Mouse (Mus musculus) stomach, embryonic 14.5 days (tissue): ENCODE measurements around the gene Fer. TPM values are rescaled to one million over a fixed set of nuclear protein-coding genes. Genes with fewer than 3 reads are reported as not detected.

Experiments
- ATAC-seq: fragments of 200-750 bp; cut with Nextera tagmentation; 2 replicates; pipeline ENCODE4 v1.8.0; 2017; ENCODE audit warnings: low read depth, moderate TSS enrichment; ENCODE audit not compliant: insufficient number of reproducible peaks, insufficient read depth, low FRiP score
- H3K27ac ChIP-seq: fragments of 300-500 bp; sonication (generic); 2 replicates; pipeline ENCODE4 v1.5.1; 2014; ENCODE audit warnings: mild to moderate bottlenecking, low read length, moderate library complexity, mixed read lengths
- H3K27me3 ChIP-seq: fragments of 300-500 bp; sonication (generic); 2 replicates; pipeline ENCODE4 v1.6.1; 2014; ENCODE audit warnings: low read length, control low read depth, mixed read lengths; ENCODE audit not compliant: control insufficient read depth, insufficient read depth
- H3K36me3 ChIP-seq: fragments of 300-500 bp; sonication (generic); 2 replicates; pipeline ENCODE4 v1.6.1; 2014; ENCODE audit warnings: mild to moderate bottlenecking, control low read depth, low read length, moderate library complexity, mixed read lengths; ENCODE audit not compliant: control insufficient read depth, insufficient read depth
- H3K4me1 ChIP-seq: fragments of 300-500 bp; sonication (generic); 2 replicates; pipeline ENCODE4 v1.6.1; 2014; ENCODE audit warnings: low read length, control low read depth, mixed read lengths; ENCODE audit not compliant: control insufficient read depth, insufficient read depth
- H3K4me2 ChIP-seq: fragments of 300-500 bp; sonication (generic); replicated peaks from 2 replicates; pipeline ENCODE4 v1.6.1; 2014; ENCODE audit warnings: low read depth, low read length, control low read depth
- H3K4me3 ChIP-seq: fragments of 300-500 bp; sonication (generic); 2 replicates; pipeline ENCODE4 v1.5.1; 2014; ENCODE audit warnings: low read depth, low read length, control low read depth
- H3K9ac ChIP-seq: fragments of 300-500 bp; sonication (generic); replicated peaks from 2 replicates; pipeline ENCODE4 v1.6.1; 2014; ENCODE audit warnings: low read depth, mild to moderate bottlenecking, control low read depth, low read length, moderate library complexity, mixed read lengths
- H3K9me3 ChIP-seq: fragments of 300-500 bp; sonication (generic); 2 replicates; pipeline ENCODE4 v1.6.1; 2016; ENCODE audit warnings: low read depth, low read length, control low read depth; ENCODE audit not compliant: control insufficient read depth
- WGBS: fragments of 180-500 bp; shearing (Covaris S2); extraction: QIAGEN DNeasy Blood & Tissue Kit; methylation state at CpG from one replicate; pipeline ENCODE4 v1.1.7; 2014; 5-methylcytosine and 5-hydroxymethylcytosine counted together
- polyA plus RNA-seq: library from polyadenylated mRNA; unstranded; fragments of >200 nt; fragmentation: Nextera tagmentation; extraction: Ambion mirVana; gene quantifications from 2 replicates; pipeline ENCODE4 v1.2.1, GENCODE M21; 2014

Fer gene
- polyA plus RNA-seq, 1 experiment from 2014 or later, result 34.3 TPM

- no peaks in the 10 kb centered on the region for H3K4me1 ChIP-seq
- no peaks in the 10 kb centered on the region for H3K36me3 ChIP-seq
- H3K27ac ChIP-seq, result no peak overlapping the region
- no peak for ATAC-seq
- H3K9me3 ChIP-seq, result no peaks in the 10 kb centered on the region
- H3K27me3 ChIP-seq, result no peaks in the 10 kb centered on the region
- no peak overlapping the region for H3K9ac ChIP-seq
- H3K4me2 ChIP-seq, result no peak overlapping the region
- 62% methylated on average over 6 of the region's 6 CpGs for WGBS
- no peak overlapping the region for H3K4me3 ChIP-seq
Measured at GRCm38 (mm10) chr17:64132183-64132582, 269.3 kb downstream of the Fer start.

- peaks cover 8% of the 10 kb centered on the region; the same call in 1 of the 2 replicates for H3K36me3 ChIP-seq
- H3K4me2 ChIP-seq, result no peak overlapping the region
- no peak overlapping the region for H3K9ac ChIP-seq
- H3K27ac ChIP-seq, result no peak overlapping the region
- no peak for ATAC-seq
- no peaks in the 10 kb centered on the region for H3K4me1 ChIP-seq
- WGBS, result 49% methylated on average over 8 of the region's 8 CpGs
- H3K27me3 ChIP-seq, result no peaks in the 10 kb centered on the region
- H3K4me3 ChIP-seq, result no peak overlapping the region
- no peaks in the 10 kb centered on the region for H3K9me3 ChIP-seq
Measured at GRCm38 (mm10) chr17:64135941-64136650, 273.2 kb downstream of the Fer start.

DNA sequence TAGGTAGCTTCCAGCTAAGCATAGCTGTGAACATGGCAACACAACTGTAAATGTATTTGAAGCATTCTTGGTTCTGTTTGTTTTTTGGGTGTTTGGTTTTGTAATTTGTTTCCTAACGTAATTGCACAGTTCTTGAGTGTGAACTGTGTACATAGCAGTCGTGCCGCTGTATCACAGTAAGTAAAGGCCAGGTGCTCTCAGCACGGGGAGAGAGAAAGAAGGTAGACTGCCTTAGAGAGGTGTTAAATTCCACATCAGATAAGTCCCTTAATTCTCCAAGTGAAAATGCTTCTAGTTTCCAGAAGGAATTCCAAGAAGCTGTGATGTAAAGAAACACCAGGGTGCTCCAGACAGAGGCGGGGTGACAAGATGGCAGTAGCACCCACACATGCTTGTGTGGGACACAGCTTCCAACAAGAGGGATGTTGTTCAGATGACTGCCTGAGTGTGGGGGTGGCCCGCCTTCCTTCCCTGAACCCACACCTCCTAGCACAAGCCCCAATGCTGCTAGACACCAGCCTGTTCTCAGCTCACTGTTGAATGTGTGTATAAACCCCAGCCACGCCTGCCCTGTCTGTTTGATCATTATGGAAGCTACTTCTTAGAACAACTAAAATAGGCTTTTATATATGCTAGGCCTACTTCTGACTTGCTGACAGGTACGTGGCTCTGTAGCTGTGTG is 275.3 kb downstream of the Fer start:
- WGBS, result 77% methylated on average over 8 of the region's 8 CpGs
- H3K4me3 ChIP-seq, result no peak overlapping the region
- no peak overlapping the region for H3K4me2 ChIP-seq
- H3K36me3 ChIP-seq, result peaks cover 8% of the 10 kb centered on the region; the same call in 1 of the 2 replicates
- H3K4me1 ChIP-seq, result no peaks in the 10 kb centered on the region
- H3K27ac ChIP-seq, result no peak overlapping the region
- ATAC-seq, result no peak
- H3K9ac ChIP-seq, result no peak overlapping the region
- H3K27me3 ChIP-seq, result no peaks in the 10 kb centered on the region
- H3K9me3 ChIP-seq, result no peaks in the 10 kb centered on the region

DNA sequence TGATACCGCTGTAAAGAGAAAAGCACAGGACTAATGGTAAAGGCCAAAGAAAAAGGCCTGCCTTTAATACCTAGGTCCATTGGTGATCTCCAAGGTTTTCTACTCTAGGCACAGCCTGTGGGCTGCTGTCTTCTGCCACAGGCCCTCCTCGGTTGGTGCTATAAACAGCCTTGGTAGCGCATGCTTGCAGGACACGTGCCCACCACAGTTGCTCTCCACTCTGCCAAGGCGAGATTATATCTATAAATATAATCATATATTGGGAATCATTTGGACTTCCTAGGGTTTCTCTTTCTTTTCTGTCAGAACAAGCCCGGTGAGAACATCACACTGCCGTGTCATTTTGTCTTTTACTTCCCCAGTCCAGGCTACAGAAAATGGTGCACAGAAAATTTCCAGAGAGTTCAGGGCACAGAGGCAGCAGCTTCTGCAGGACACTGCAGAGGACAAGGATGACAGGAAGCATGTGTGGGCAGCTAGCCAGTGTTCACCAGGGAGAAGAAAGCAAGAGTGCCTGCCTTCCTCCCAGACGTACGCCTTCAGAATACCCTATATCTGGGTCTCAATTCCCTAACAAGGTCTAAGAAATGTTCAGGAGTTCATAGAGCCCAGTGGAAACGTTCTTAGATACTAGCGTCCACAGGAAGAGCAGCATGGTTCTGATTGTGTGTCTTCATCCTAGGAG is 276.5 kb downstream of the Fer start:
- Histone ChIP-seq H3K27me3 (no peaks in the 10 kb centered on the region), H3K4me3 (no peak overlapping the region), H3K4me2 (no peak overlapping the region), H3K9ac (no peak overlapping the region), H3K27ac (no peak overlapping the region), H3K9me3 (no peaks in the 10 kb centered on the region), H3K4me1 (no peaks in the 10 kb centered on the region), H3K36me3 (peaks cover 11% of the 10 kb centered on the region; the same call in 1 of the 2 replicates)
- ATAC-seq, result no peak
- 91% methylated on average over 11 of the region's 11 CpGs for WGBS

- Histone ChIP-seq H3K36me3 (peaks cover 11% of the 10 kb centered on the region; the same call in 1 of the 2 replicates), H3K27ac (no peak overlapping the region), H3K9me3 (no peaks in the 10 kb centered on the region), H3K4me1 (no peaks in the 10 kb centered on the region), H3K4me2 (no peak overlapping the region), H3K27me3 (no peaks in the 10 kb centered on the region), H3K4me3 (no peak overlapping the region), H3K9ac (no peak overlapping the region)
- WGBS, result 87% methylated on average over 18 of the region's 18 CpGs
- no peak for ATAC-seq
Measured at GRCm38 (mm10) chr17:64140063-64140850, 277.4 kb downstream of the Fer start.

DNA sequence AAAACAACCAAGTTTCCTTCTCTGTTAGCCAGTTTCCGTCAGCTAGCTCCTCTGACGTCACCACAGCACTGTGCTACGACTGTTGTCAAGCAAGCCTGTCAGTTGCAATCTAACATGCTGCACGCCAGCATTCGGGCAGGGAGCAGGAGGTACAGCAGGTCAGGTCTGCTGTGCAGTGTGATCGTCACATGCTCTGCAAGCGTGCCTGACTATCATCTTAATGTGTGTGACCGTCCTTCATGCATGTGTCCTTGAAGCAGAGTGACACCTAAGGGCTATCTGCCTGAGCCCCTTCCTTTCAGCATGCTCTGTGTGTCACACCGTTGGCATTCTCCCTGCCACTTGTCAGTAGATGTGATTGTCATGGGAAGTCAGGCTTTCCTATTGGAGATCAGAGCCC is 279.0 kb downstream of the Fer start:
- H3K27ac ChIP-seq, result no peak overlapping the region
- no peak overlapping the region for H3K4me3 ChIP-seq
- H3K36me3 ChIP-seq, result peaks cover 11% of the 10 kb centered on the region; the same call in 1 of the 2 replicates
- H3K4me2 ChIP-seq, result no peak overlapping the region
- H3K9ac ChIP-seq, result no peak overlapping the region
- H3K9me3 ChIP-seq, result no peaks in the 10 kb centered on the region
- no peak for ATAC-seq
- 87% methylated on average over 9 of the region's 9 CpGs for WGBS
- H3K4me1 ChIP-seq, result no peaks in the 10 kb centered on the region
- no peaks in the 10 kb centered on the region for H3K27me3 ChIP-seq

- Histone ChIP-seq H3K4me3 (no peak overlapping the region), H3K4me2 (no peak overlapping the region), H3K4me1 (no peaks in the 10 kb centered on the region), H3K9ac (no peak overlapping the region), H3K36me3 (peaks cover 3% of the 10 kb centered on the region; the same call in 1 of the 2 replicates), H3K27me3 (no peaks in the 10 kb centered on the region), H3K9me3 (peaks cover 3% of the 10 kb centered on the region; the same call in 1 of the 2 replicates), H3K27ac (no peak overlapping the region)
- ATAC-seq, result no peak
- 48% methylated on average over 4 of the region's 4 CpGs for WGBS
Measured at GRCm38 (mm10) chr17:64146409-64146808, 283.5 kb downstream of the Fer start.

DNA sequence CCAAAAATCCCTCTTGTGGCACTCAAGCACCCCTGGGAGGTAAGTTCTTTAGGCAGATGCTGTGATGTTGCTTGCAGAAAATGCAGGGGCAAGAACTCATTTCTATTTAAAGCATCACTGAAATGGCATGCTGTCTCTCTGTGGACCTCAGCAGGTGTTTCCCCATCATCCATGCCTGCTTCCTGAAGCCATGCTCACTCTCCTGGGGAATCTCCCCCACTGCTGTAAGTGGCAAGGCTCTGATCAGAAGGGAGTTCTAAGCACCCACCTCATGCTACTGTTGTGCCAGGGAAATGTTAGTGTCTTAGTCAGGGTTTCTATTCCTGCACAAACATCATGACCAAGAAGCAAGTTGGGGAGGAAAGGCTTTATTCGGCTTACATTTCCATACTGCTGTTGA is 287.9 kb downstream of the Fer start:
- no peak for ATAC-seq
- H3K27ac ChIP-seq, result no peak overlapping the region
- no peaks in the 10 kb centered on the region for H3K4me1 ChIP-seq
- no peak overlapping the region for H3K9ac ChIP-seq
- peaks cover 3% of the 10 kb centered on the region; the same call in 1 of the 2 replicates for H3K9me3 ChIP-seq
- no peak overlapping the region for H3K4me3 ChIP-seq
- H3K36me3 ChIP-seq, result no peaks in the 10 kb centered on the region
- no peak overlapping the region for H3K4me2 ChIP-seq
- no peaks in the 10 kb centered on the region for H3K27me3 ChIP-seq
- WGBS, result 91% methylated on average over 1 of the region's 1 CpGs
